Mouse (Mus musculus) ovary, postnatal 14 days (tissue): ENCODE data around the gene Ndufa4l2.

Experiments
- DNase-seq: peaks from one replicate; pipeline ENCODE4 v3.0.0; 2022; ENCODE audit warnings: low spot score

Ndufa4l2 gene

DNA sequence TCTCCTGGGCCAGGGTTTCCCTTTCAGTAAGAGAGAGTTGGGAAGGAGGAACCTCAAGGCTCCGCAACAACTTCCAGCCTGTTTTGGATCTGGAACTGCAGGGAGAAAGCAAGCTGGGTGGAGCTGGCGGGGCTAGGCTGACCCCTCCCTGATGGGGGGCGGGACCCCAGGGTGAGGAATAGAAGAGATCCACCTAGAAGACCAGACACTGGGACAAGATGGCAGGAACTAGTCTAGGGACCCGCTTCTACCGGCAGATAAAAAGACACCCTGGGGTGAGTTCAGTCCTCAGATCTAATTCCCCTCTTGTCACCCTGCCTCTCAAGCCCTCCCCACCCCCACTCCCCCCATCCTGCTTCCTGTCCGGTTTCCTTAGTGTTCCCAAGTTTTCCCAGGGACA is at the start of gene Ndufa4l2:
Gene Ndufa4l2, plus strand, starts transcription at position 204 of the 400 bp plus-strand sequence.
- DNase-seq = no peak

DNA sequence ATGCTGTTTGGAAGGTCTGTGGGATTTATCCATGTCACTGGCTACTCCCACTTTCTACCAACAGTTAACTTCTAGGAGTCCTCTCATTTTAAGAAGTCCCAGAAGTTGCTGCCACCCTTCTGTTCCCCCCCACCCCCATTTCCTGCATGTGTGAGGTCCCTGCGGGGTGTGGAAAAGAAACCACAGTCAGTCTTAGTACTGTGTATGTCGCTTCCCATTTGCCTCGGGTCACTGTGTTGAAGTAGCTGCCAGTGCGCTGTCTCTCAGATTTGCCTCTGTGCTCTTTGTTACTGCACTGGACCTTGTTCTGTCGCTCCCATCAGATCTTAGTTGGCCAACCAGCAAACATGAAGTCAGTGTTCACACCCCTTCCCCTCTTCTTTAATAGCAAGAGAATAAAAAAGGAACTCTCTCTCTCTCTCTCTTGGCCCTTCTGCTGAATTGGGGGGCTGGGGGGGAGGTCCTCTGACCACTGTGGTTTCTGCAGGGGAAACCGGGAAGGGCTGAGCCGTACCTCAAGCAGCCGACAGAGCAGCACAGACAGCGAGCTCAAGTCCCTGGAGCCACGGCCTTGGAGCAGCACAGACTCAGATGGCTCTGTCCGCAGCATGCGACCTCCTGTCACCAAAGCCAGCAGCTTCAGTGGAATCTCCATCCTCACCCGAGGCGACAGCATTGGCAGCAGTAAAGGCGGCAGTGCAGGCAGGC is 43.3 kb upstream of the Ndufa4l2 start:
- DNase-seq = no peak

GRCm38 (mm10) chr10:127472722-127473121 is 42.0 kb upstream of the Ndufa4l2 start:
- no peak for DNase-seq

DNA sequence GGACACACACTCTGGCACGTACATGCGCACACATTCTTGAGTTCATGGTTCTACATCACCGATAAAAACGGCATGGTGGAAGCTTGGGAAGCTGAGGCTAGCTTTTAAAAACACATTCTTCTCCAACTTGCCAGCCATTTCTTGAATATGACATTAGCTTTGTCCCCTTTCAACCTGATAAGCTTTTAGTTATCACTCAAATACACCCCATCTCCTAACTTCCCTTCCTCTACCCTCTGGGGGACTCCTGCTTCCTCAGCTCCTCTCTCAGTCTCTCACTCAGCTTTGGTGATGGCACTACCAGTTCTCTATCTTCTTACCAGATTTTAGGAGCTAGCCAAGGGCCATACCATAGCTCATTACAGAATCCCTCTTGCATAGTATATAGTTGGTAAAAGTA is 39.6 kb upstream of the Ndufa4l2 start:
- no peak for DNase-seq

DNA sequence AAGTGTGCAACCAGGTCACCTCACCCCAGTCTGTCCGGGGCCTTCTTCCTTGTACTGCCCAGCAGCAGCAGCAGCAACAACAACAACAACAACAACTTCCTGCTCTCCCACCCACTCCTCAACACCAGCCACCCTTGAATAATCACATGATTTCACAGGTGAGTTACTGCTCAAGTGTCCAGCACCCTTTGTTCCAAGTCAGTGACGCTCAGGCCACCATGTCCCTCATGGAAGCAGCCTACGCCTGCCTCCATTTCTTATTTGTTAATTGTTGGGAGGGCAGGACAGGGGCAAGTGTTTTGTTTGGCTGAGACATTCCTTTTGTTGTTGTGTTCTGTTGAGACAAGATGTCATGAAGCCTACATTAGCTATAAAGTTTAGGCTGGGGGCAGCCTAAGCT is 38.2 kb upstream of the Ndufa4l2 start:
- DNase-seq = no peak

DNA sequence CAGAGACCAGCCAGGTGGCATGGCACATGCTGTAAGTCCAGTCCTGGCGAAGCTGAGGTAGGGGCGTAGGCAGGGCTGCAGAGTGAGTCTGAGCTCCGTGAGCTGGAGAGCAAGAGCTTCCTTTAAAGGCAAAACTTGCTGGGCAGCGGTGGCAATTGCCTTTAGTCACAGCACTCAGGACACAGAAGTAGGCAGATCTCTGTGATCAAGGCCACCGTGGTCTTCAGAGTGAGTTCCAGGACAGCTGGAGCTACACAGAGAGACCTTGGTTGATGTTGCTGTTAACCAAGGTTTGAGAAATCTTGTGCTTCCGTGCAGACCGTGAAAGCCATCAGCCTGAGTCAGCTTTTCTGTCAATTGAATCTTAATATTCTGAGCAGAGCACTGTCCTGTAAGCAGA is 37.5 kb upstream of the Ndufa4l2 start:
- DNase-seq = no peak

- DNase-seq = no peak
These were observed 35.6 kb upstream of the Ndufa4l2 start for GRCm38 (mm10) chr10:127479131-127479530.

DNA sequence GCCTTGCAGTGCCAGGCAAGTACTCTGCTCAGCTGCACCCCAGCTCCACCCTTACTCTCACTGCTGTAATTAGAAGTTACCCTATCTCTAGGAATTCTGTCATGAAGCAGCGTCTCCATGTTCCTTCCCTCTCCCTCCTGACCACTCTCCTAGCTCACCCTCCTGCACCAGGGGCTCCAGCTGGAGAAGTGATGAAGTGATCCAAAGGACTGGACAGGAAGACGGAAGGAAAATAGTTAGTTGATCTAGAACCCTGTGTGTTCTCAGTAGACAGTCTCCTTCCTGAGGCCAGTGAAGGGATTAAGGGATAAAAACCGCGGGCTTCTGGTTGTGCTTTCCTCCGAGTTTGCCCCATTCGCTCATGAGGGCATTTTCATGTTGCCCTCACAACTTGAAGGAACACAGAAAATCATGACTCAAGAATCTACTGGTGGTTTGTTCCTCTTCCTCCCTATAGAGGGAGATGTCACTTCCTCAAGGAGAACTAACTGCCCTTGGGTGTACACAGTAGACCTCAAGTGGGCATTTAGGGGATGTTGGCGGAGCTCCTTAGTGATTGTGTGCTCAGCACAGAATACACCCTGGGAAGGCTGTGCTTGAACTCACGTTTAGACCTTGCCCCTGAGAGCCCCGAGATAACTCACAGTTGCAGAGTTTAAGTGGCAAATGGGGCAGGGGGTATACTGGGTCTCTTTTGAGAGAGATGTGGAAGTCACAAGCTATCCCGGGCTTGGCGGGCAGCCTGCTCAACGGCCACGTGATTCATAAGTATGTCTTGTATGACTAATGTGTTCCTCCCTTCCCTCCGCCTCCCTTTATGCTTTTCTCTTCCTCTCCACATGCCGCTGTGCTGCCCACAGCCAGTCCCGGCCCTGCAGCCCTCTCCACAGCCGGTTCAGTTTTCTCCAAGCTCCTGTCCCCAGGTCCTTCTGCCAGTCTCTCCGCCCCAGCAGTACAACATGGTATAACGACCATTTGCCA is 33.6 kb upstream of the Ndufa4l2 start:
- DNase-seq = peak; percentile 15

- no peak for DNase-seq
These were observed 29.5 kb upstream of the Ndufa4l2 start for GRCm38 (mm10) chr10:127485235-127485634.

DNA sequence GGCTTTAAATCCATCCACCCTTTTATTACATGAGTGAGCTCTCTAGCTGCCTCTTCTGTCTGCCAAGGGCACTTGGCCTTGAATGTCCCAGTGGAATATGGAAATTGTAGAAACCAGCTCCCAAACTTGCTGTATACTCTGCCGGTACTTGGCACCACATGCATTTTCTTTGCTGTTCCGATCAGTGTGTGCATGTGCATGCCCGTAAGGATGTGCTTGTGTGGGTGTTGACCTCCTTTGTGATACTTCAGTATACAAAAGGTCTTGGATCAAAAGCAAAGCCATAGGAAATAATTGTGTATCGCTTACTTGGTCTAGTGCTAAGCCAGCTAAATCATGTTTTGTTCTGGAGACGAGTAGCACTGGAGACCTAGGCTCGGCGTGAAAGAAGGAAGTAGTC is 25.9 kb upstream of the Ndufa4l2 start:
- DNase-seq = no peak

- DNase-seq = no peak
These were observed 24.3 kb upstream of the Ndufa4l2 start for GRCm38 (mm10) chr10:127490160-127491127.

DNA sequence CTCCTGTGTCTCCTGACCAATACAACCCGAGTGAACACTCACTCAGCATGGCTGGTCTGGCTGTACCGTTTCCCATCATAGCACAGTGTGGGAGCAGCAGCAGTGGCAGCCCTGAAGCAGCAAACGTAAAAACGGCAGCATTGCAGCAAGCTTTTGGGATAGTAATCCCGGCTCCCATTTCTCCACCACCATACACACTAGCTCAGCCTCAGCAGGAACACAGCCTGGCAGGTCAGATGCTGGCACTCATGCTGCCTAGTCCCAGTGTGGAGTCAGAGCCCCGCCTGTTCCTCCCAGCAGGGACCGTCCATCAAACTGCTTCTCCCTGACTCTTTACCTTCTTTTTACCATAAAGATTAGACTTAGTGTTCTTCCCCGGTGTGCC is 23.6 kb upstream of the Ndufa4l2 start:
- no peak for DNase-seq

GRCm38 (mm10) chr10:127492118-127492517 is 22.6 kb upstream of the Ndufa4l2 start:
- DNase-seq = no peak

GRCm38 (mm10) chr10:127496156-127496555 is 18.6 kb upstream of the Ndufa4l2 start:
- no peak for DNase-seq

DNA sequence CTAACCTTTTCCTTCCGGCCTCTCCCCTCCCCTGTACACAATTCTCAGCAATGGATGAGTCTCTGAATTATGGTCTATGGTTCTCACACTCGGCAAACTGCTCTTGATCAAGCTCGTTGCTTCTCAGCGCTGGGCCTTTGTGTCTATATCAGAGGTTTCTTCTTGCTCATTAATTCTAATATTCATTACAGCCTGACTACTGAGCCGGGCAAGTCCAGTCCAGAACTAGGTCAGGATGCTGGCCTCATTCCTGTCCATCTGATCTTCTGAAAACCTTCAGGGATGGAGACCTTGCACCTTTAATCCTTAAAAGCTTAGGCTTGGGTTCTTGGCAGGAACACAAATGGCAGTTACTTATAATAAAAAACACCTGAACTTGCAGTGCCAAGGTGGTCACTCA is 15.3 kb upstream of the Ndufa4l2 start:
- no peak for DNase-seq

DNA sequence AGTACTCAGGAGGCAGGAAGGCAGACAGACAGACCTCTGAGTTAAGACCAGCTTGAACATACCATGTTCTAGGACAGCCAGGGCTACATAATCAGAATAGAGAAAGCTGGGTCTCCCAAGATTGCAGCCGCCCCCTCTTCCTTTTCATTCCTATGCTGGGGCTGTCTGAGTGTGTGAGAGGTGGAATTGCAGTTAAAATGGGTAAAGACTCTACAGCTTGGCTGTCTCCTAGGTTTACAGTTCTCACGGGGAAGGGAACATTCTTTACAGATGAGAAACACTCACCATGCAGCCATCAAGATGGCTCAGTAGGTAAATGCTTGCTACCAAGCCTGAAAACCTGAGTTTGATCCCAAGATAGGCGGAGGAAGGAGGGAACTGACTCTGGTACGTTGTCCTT is 14.7 kb upstream of the Ndufa4l2 start:
- no peak for DNase-seq

- no peak for DNase-seq
These were observed 13.6 kb upstream of the Ndufa4l2 start, which contains the start of gene Stac3 for GRCm38 (mm10) chr10:127500894-127501893. Gene Stac3 (plus strand): TSS chr10:127501686.

DNA sequence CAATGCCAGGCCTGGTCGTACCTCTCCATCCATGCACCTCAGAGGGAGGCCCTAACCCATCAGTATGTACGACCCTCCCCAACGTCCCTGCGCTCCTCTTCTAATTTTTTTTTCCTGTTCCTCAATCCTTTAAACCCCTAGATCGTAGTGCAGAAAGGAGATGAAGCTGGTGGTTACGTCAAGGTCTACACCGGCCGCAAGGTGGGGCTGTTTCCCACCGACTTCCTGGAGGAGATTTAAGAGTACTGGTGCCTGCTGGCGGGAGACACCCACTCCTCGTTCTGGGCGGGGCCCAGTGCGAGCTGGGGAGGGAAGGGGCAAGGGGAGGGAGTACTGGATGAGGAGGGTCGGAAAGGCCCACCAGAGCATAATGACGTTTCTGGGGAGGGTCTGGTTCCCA is 6.5 kb upstream of the Ndufa4l2 start:
- DNase-seq = peak; percentile 62

DNA sequence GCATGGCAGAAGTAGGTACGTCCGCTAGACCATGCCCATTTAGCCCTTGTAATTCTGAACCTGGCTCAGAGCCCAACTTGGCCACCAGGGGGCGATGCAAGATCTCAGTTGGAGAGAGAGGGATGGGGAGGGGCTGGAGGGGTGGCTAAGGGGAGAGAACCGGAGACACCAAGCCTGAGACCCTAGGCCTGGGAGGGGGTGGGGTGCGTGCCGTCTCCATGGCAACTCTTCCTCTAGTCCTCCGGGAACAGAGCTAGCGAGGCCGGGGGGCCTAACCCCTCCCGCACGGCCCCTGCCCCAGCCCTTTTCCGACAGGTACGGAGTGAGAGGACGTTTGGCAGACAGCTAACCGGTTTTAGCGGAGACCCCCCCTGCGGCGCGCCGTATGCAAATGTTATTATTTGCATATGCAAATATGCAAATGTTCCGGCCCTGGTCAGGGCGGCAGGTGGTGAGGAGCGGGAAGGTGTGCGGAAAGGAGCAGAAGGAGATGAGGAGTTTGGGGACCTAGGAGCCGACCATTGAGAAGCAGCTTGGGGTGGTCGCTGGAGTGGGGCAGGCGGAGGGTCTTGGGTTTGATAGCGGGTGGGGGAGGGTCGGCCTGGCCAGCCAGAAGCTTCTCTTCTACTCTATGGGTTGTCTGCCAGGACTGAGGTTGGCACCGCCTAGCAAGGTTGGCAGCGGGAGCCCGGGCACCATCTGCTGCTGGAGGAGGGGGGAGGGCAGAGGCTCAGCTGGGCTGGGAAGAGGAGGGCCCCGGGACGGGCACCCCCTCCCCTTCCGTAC is 5.5 kb upstream of the Ndufa4l2 start:
- peak; percentile 86 for DNase-seq
